Mouse (Mus musculus) kidney, adult 2 months (tissue): ENCODE data around the gene Prkar1b.

ENCODE experiments used
- CTCF ChIP-seq: fragments of 200-500 bp; conservative IDR thresholded peaks from 2 replicates; pipeline ENCODE4 v1.5.1; 2011; ENCODE audit warnings: low read depth, mild to moderate bottlenecking, control low read depth, low read length, moderate library complexity, mixed read lengths; ENCODE audit not compliant: insufficient read depth, insufficient read length
- POLR2A ChIP-seq: fragments of 200-500 bp; IDR thresholded peaks from one replicate; pipeline ENCODE4 v1.6.1; 2011; ENCODE audit warnings: low read depth, low read length, control low read depth

- TF ChIP-seq POLR2A, result no peak
- TF ChIP-seq CTCF, result peak; percentile 83
Observed at GRCm38 (mm10) chr5:139007141-139007775, 142.5 kb downstream of the Prkar1b start.
